Mouse (Mus musculus) thymus, adult 18-20 months (tissue): ENCODE measurements around the gene Kcnip4.

Experiments used
- DNase-seq, 2 experiments: peaks; one replicate each; pipeline ENCODE4 v3.0.0; 2022; ENCODE audit warnings: mixed read lengths in 2 of 2

The Kcnip4 gene

DNA sequence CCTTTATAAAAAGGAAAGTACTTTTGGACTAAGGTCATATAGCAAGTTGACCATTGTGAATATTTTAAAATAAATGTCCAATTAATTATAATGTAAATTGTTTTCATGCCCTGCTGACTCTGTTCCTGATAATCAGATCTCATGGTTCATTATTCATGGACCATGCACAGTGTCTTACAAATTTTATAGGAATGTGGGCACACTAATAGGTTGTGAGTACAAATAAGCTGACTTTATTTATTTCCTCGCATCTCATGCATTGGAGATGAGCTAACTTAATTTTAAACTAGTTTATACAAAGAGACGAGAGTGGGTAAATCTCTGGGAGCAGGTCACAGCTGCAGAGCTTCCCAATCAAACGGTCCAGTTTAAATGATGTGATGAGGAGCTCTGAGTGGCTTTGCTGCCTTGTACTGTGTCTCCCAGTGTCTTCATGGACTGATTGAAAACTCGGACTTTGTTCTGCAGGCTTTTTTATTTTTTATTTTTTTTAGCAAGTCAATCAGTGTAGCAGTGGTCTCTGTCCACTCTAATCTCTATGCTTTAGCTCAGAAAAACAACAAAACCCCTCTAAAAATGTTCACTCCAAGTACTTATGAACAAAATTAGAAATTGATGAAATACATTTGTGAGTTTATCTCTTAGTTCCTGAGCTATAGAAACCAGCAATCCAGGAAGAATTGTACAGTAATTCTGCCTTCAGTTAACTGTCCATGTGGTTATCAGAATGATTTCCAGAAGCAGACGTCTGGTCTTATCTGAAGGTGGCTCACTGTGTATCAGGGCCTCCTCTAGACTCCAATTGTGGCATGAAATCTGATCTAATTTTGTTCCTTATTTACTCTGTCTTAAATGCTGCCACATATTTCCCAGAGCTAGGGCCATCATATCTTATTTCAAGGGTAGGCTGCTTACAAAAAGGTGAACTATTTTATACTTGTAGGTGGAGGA, 979.6 kb downstream of the Kcnip4 start:
- DNase-seq, result no peak

- DNase-seq, result no peak
These were observed 1006.7 kb downstream of the Kcnip4 start for GRCm38 (mm10) chr5:48518035-48518434.

GRCm38 (mm10) chr5:48513354-48513753, 1011.4 kb downstream of the Kcnip4 start:
- no peak for DNase-seq

GRCm38 (mm10) chr5:48511357-48511756, 1013.4 kb downstream of the Kcnip4 start:
- DNase-seq, result no peak

GRCm38 (mm10) chr5:48510241-48510640, 1014.5 kb downstream of the Kcnip4 start:
- DNase-seq, result no peak

DNA sequence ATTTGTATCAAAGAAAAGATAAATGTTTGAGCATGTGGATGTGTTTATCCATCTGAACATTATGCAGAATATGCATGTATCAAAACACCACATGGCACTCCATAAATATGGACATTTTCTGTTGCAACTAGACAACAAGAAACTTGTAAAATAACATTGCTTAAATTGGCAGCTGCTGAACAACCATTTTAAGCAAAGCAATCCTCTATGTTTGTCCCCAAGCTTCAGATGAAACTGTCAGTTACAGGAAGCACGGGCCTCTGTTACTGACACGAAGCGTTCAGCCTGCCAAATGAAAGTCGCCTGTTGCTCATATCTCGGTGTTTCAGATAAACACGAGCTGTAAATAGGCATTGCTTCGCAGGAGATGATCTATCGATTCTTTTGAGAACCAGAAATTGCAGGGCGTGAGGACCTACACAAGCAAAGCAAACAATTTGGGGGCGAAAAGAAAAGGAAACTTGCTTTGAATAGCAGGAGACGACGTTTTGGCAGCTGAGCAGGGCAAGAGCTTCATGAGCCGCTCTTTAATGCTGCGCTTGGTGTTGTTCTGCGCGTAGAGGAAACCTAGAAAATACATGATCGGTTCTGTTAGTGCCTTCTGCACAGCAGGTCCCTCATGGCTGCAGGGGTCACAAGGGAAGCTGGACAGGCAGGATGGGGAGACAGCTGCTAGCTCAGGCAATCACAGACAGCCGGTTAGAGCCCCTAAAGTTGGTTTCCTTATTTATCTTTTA, 1015.3 kb downstream of the Kcnip4 start:
- DNase-seq, result no peak

- no peak for DNase-seq
These were observed 1021.6 kb downstream of the Kcnip4 start for GRCm38 (mm10) chr5:48503094-48503493.

DNA sequence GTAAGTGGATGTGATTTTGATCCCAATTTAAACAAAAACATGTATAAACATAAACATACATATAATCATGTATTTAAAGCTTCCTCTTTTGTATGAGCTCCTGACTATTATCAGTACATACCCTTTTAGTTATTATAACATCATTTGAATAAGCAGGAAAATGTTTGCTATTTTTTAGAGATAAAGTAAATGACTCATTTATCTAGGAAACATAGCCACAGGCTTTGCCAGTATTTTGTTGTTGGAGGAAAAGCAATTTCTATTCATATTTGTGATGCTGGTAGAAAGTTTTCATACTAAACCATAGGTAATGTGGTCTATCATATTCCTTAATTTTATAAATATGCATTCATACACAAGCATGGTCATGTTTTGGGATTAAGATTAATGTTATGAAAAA, 1022.3 kb downstream of the Kcnip4 start:
- DNase-seq, result no peak

GRCm38 (mm10) chr5:48500204-48500603, 1024.5 kb downstream of the Kcnip4 start:
- DNase-seq, result no peak

DNA sequence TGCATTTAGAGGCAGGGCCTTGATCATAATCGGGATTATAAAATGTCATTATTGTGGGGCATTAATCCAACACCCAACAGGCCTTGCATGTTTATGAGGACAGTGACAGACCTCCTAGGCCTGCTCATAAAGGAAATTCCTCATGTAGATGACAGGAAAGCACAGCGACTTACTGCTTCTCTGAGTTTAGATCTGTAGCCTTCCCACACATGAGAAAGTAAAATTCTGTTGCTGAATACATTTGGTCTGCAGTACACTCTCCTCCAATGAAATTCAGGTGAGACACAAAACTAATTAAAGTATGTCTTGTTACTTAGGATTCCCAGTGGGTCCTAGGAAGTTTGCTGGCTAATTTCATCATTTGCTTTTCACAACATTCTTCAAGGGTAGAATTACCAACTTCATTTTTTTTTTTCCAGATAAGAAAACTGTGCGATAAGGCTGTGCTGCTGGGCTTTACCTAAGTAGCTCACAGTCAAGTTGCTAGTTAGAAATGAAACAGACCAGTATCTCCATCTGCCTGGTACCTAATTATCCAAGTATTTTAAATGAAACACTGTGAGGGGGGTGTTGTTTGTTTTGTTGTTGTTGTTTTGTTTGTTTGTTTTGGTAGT, 1033.7 kb downstream of the Kcnip4 start:
- DNase-seq, result no peak

DNA sequence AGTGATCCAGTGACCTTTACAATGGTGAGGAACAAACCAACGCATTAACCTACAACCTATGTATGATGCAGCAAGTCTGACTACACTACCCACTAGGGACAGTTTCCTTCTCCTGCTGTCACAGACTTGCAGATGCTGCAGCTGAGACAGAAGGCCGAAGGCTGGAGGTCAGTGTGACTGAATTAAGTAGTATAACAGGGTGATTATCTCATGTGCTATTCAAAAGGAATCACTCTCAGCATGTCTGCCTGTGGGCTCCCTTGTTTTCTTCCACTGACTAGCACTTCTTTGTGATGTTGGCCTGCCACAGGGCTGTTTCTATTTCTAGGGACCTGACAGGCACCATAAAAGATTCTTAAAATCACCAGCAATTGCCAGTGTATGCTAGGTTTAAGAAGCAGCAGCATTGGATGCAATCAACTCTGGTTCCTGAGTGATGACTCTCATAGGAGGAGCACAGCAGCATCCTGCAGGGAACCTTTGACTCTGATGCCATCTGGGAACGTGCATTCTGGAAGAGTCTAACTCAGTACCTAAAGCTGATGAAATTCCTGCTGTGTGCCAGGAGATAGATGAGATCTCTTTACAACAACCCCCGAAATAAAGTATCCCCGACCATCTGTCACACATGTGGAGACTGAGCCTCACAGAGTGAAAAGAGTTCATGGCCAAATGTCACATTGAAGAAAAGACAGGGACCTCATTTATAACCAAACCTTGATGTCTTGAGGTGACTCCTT, 1035.0 kb downstream of the Kcnip4 start:
- DNase-seq, result no peak

DNA sequence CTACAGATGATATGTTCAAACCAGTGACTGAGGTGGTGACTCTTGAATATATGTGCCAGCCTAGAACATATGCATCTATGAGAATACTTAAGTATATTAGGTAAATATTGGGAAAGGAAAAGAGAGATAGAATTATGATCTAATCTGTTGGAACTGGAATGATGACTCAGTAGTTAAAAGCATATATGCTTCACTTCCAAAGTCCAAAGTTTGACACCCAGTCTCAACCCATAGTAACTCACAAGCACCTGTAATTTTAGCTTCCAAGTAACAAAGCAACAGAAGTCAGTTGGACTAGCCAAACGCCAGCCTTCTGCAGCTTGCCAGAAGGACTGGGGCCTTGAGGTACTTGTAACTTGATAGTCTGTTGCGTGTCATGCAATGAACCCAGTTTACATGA, 1041.6 kb downstream of the Kcnip4 start:
- no peak for DNase-seq

DNA sequence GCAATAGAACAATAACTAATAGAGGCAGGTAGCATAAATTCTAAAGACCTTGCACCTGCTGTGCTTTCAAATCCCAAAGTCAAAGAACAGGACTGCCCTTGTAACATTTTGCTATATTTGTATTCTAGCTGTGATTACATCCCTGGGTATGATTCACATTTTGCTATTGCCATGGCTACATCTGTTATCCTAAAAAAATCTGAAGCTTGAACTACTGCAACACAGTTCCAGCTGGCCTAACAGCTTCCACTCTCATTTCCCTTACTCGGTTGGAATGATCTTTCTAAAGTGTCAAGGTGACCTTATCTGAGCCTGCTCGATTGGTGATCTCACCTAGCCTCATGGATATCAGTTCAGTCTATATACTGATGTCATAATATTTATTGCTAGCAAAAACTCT, 1064.5 kb downstream of the Kcnip4 start:
- DNase-seq, result no peak

- no peak for DNase-seq
These were observed 1075.8 kb downstream of the Kcnip4 start for GRCm38 (mm10) chr5:48448888-48449287.

DNA sequence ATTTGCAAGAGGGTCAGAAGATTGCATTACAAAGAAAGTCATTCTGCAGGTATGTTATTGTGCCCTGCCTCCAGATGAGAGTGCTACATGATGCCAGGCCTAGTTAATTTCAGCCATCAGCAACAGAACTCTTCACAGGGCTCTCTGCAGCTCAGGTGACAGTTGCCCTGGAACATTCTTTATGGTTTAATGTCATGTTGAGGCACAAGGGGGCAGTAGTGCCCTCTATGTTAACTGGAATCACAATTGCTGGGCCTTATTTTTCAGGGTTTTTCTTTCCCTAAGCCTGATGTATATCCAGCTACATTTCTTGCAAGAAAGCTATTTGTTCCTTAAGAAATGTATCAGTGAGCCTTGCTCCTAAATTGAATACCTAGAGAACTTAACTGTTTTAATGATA, 1094.2 kb downstream of the Kcnip4 start:
- no peak for DNase-seq

DNA sequence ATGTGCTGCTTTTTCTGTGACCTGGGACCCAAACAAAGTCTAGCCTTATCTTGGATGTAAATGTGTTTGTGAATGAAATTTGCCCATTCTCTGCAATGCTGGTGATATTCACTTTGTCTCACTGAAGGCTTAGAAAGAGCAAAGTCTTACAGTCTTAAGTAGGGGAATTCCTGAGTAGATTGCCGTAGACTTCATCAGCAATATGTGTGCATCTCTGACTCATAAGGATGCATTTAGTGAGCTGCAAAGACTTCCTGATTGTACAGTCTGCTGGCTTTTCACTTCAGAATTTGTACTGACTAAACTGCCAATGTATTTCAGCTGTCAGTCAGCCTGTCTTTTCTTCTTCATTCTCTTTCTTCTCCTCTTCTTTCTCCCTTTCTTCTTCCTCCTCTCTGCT, 1102.8 kb downstream of the Kcnip4 start:
- no peak for DNase-seq

GRCm38 (mm10) chr5:48419741-48420140, 1105.0 kb downstream of the Kcnip4 start:
- no peak for DNase-seq

GRCm38 (mm10) chr5:48412261-48412660, 1112.4 kb downstream of the Kcnip4 start:
- DNase-seq, result no peak

DNA sequence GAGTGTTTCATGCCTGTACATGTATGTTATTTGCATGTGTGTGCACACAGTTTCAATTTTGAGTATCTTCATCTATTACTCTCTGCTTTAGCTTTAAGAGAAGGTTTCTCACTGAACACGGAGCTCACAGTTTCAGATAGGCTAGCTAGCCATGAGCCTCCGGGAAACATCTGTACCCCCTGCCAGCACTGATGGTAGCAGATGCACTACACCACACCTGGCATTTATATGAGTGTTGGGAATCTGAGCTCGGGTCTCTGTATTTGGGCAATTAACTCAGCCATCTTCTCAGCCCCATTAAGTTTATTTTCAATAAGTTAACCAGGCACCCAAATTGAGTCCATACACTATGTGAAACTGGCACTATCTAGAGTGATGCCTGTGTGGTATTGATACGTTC, 1113.2 kb downstream of the Kcnip4 start:
- DNase-seq, result no peak

DNA sequence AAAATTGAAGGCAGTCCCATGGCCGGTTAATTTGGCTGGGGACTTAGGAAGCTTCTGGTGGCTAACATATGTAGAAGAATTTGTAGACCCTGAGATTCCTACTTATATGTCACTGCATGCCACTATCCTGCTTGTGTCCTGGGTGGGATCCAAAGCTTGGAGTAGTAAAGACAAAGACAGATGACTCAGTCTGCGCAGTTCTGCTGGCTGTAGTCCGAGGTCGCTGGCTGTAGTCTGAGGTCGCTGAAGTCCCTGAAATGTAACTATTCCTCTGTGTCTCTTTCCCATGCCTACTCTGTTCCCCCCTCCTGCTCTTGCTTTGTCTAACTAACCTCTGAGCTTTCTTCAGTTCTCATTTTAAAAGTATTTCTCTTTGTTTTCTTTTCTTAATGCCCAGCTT, 1114.4 kb downstream of the Kcnip4 start:
- no peak for DNase-seq

GRCm38 (mm10) chr5:48408276-48408675, 1116.4 kb downstream of the Kcnip4 start:
- no peak for DNase-seq

GRCm38 (mm10) chr5:48402497-48402896, 1122.2 kb downstream of the Kcnip4 start:
- DNase-seq, result no peak
